ENCODE assay signal across 9 mouse cellular contexts in the genomic region with DNA sequence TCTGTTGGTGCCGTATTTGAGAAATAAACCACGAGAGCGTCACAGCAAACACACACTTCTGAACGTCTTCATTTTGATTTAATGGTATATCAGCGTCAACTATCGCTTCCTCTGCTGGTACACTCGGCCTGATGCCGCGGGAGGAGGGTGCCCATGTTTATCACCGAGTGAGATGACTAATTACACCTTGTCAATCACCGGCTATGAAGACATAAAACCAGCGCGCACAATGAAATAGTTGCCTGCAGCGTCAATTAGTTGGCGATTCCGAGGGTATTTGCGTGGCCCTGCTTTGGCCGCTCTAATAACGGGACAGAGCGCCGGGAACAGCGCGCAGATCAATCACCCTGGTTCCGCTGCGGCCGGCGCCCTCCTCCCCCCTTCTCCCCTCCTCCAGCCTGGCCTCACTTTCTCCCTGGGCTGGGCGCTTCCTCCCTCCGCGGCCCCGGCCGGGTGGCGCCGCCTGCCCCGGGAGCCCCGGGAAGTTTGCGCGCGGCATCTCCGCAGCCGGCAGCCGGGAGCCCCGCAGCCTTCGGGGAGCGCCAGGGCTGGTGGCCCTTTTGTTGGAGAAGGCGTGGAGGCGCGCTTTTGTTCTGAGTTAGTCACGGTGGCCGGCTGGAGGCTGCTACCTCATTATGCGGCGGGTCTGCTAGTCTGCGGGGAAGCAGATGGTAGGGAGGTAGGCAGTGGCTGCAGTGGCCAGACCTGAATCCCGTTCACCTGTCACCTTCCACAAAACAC. TPM values are rescaled to one million over a fixed set of nuclear protein-coding genes. Genes with fewer than 3 reads are reported as not detected.
DNase-seq lines count a peak whose midpoint lies in the region; ATAC-seq and TF ChIP-seq lines count a peak whose summit lies in the region.
"Had no signal": no experiment of that assay in that cellular context is flagged by ENCODE, and none has a peak within 500 bp of the region (broad histone marks: within the 10 kb centered on the region; RNA-seq: fewer than 3 reads in every experiment).

No protein-coding gene starts in this region.

- peaks cover 4% of the 10 kb centered on the region; the same call in 1 of the 2 replicates for H3K4me1 ChIP-seq in brown adipose tissue, adult 24 weeks (ENCODE audit: control insufficient read depth, insufficient read depth, insufficient read length, low read length)
- H3K4me1 ChIP-seq in hindbrain, embryonic 11.5 days (replicated peaks; ENCODE audit: control insufficient read depth, insufficient read depth, low read length): peaks cover 24% of the 10 kb centered on the region
- H3K4me1 ChIP-seq in midbrain, embryonic 10.5 days: peaks cover 58% of the 10 kb centered on the region

- peak; percentile 77 for ATAC-seq in hindbrain, embryonic 11.5 days (ENCODE audit: low FRiP score)

- H3K27ac ChIP-seq in left cerebral cortex, adult 2 months: peak overlapping the region; percentile 71
- H3K27ac ChIP-seq in brown adipose tissue, adult 24 weeks (replicated peaks; ENCODE audit: low read depth, low read length): no peak overlapping the region
- H3K27ac ChIP-seq in hindbrain, embryonic 11.5 days (ENCODE audit: low read depth, low read length): peak overlapping the region; percentile 70
- peak overlapping the region; percentile 86 for H3K27ac ChIP-seq in midbrain, embryonic 10.5 days (replicated peaks)
- H3K27ac ChIP-seq: macrophage had no signal

- TF ChIP-seq CTCF in left cerebral cortex, adult 2 months (IDR thresholded peaks at IDR 0.05): no peak

- peaks cover 92% of the 10 kb centered on the region for H3K27me3 ChIP-seq in hindbrain, embryonic 11.5 days (ENCODE audit: control insufficient read depth, insufficient read depth, low read length)
- H3K27me3 ChIP-seq in midbrain, embryonic 10.5 days (ENCODE audit: low read depth, poor library complexity, severe bottlenecking): peaks cover 100% of the 10 kb centered on the region

- peak in 1 of 2 experiments; percentile 58 for DNase-seq in left cerebral cortex, adult 2 months (ENCODE audit: extremely low spot score in 1 of 2, low spot score in 2 of 2)
- no peak for DNase-seq in left cerebral cortex, postnatal 4 days
- DNase-seq in hindbrain, embryonic 11.5 days (ENCODE audit: low spot score): peak; percentile 80
- DNase-seq in midbrain, embryonic 10.5 days (ENCODE audit: low spot score): peak; percentile 80
- no peak for DNase-seq in cerebellum, postnatal 4 days (ENCODE audit: low spot score in 2 of 2)
- DNase-seq in spleen, postnatal 36 days (ENCODE audit: low spot score in 2 of 2): no peak
- no peak for DNase-seq in cerebellum, adult 18-20 months

- intact Hi-C loops in left cerebral cortex, adult 2 months (cut with DNase I): loop anchor here (5.0 kb wide), 1 partner anchor 101 kb away; no protein-coding TSS in a partner anchor
- intact Hi-C loops in left cerebral cortex, postnatal 4 days (cut with DNase I): no loop called here

- H3K9me3 ChIP-seq in hindbrain, embryonic 11.5 days (ENCODE audit: control insufficient read depth, low read length): no peaks in the 10 kb centered on the region
- H3K9me3 ChIP-seq in midbrain, embryonic 10.5 days (replicated peaks): no peaks in the 10 kb centered on the region

- H3K36me3 ChIP-seq in hindbrain, embryonic 11.5 days (ENCODE audit: control insufficient read depth, insufficient read depth, low read length): no peaks in the 10 kb centered on the region
- H3K36me3 ChIP-seq in midbrain, embryonic 10.5 days: no peaks in the 10 kb centered on the region

- peak overlapping the region; percentile 40 for H3K4me2 ChIP-seq in hindbrain, embryonic 11.5 days (replicated peaks; ENCODE audit: low read depth, low read length)

- under 1% methylated on average over 53 of the region's 54 CpGs for WGBS in hindbrain, embryonic 11.5 days
- under 1% methylated on average over 50 of the region's 54 CpGs for WGBS in midbrain, embryonic 10.5 days

- H3K9ac ChIP-seq in hindbrain, embryonic 11.5 days (ENCODE audit: low read depth, low read length): peak overlapping the region; percentile 8; the same call in 1 of the 2 replicates

- H3K4me3 ChIP-seq in left cerebral cortex, adult 2 months: peak overlapping the region; percentile 55
- H3K4me3 ChIP-seq in brown adipose tissue, adult 24 weeks (ENCODE audit: insufficient read depth, low read depth, low read length): peak overlapping the region; percentile 19; the same call in 1 of the 2 replicates
- peak overlapping the region; percentile 25 for H3K4me3 ChIP-seq in hindbrain, embryonic 11.5 days (ENCODE audit: low read depth, low read length)
- peak overlapping the region; percentile 58 for H3K4me3 ChIP-seq in midbrain, embryonic 10.5 days

RNA-seq across cellular contexts. Expression of a gene that starts 8.9 kb away (rescaled TPM):
- 10 to 100 TPM; 83.9 to 88.2 TPM for total RNA-seq in left cerebral cortex, adult 2 months (2021)
- 100 to 1,000 TPM; 110 to 128 TPM for total RNA-seq in left cerebral cortex, postnatal 4 days (2021)
- polyA plus RNA-seq in brown adipose tissue, adult 24 weeks (2012; ENCODE audit: insufficient read depth, insufficient read length, missing spikeins): not detected in 2 replicates
- polyA plus RNA-seq in hindbrain, embryonic 11.5 days (2014; fragmentation: Nextera tagmentation; extraction: Ambion mirVana): 21.9 and 24.4 TPM in 2 replicates
- 23.3 and 29.0 TPM in 2 replicates for polyA plus RNA-seq in midbrain, embryonic 10.5 days (2016; fragmentation: Nextera tagmentation; extraction: Ambion mirVana)

Comparison
In these comparisons a context has a peak if more than half of its experiments do, and no peak if none do; other contexts are left out.
1. DNase-seq: peak in hindbrain, embryonic 11.5 days (single experiment) and midbrain, embryonic 10.5 days (single experiment); none in left cerebral cortex, postnatal 4 days (single experiment), cerebellum, postnatal 4 days (0 of 2), spleen, postnatal 36 days (0 of 2) and cerebellum, adult 18-20 months (0 of 2).
2. RNA of a gene that starts 8.9 kb away (polyA plus RNA-seq): 23.3 to 29.0 TPM in midbrain, embryonic 10.5 days and 21.9 to 24.4 TPM in hindbrain, embryonic 11.5 days; not detected in brown adipose tissue, adult 24 weeks; every median in the first group is over 10 times any median in the second.
3. Peak in every context shown above with its lines, with median percentiles within 50 percentile points of each other: H3K4me3 ChIP-seq.